Comparison of ENCODE assay signal across 28 mouse cellular contexts in the genomic region with DNA sequence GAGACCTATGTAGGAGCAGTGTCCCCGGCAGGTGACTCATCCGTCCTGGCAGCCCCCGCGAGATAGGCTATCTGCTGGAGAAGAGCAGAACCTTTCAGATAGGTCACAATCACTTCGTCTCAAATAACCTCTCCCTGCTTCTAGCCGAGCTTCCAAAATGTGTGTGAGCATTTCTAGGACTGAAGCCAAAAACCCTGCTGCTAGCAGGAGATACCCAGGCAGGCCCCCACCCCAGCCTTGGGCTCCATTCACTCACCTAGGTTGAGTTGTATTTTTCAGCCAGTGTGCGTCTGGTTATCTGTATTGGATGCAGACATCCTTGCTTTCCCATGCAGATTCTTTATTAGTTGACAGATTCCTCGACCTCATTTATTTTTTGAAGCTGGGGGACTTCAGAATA.
DNase-seq lines count a peak whose midpoint lies in the region; ATAC-seq and TF ChIP-seq lines count a peak whose summit lies in the region.
"Had no signal": no experiment of that assay in that cellular context is flagged by ENCODE, and none has a peak within 500 bp of the region (broad histone marks: within the 10 kb centered on the region; RNA-seq: fewer than 3 reads in every experiment).

No protein-coding gene starts in this region.

- no peak overlapping the region for H3K27ac ChIP-seq in heart, embryonic 14.5 days (replicated peaks in 1 of 2; ENCODE audit: control insufficient read depth in 1 of 2, insufficient read depth in 1 of 2, low read depth in 2 of 2, low read length in 2 of 2)
- H3K27ac ChIP-seq in heart, embryonic 11.5 days (ENCODE audit: low read depth, low read length) = no peak overlapping the region
- H3K27ac ChIP-seq in thymus, adult 2 months (ENCODE audit: control insufficient read depth, insufficient read depth, low read length) = no peak overlapping the region
- H3K27ac ChIP-seq: embryonic facial prominence, embryonic 12.5 days; forebrain, embryonic 10.5 days; forebrain, embryonic 13.5 days; heart, embryonic 15.5 days; hindbrain, embryonic 14.5 days; hindbrain, postnatal 0 days had no signal

- H3K27me3 ChIP-seq in heart, embryonic 14.5 days (ENCODE audit: control insufficient read depth, insufficient read depth, low read length) = no peaks in the 10 kb centered on the region
- no peaks in the 10 kb centered on the region for H3K27me3 ChIP-seq in heart, embryonic 11.5 days (ENCODE audit: control insufficient read depth, insufficient read depth, low read length)
- H3K27me3 ChIP-seq in thymus, adult 2 months (ENCODE audit: control insufficient read depth, insufficient read depth, low read length) = no peaks in the 10 kb centered on the region
- H3K27me3 ChIP-seq: embryonic facial prominence, embryonic 12.5 days; forebrain, embryonic 13.5 days; heart, embryonic 15.5 days had no signal

- H3K4me1 ChIP-seq in heart, embryonic 14.5 days (ENCODE audit: control insufficient read depth in 2 of 2, insufficient read depth in 2 of 2, low read length in 2 of 2) = peaks cover 9 to 16% of the 10 kb centered on the region in 2 experiments
- peaks cover 5% of the 10 kb centered on the region; the same call in 1 of the 2 replicates for H3K4me1 ChIP-seq in heart, embryonic 11.5 days (ENCODE audit: control insufficient read depth, insufficient read depth, low read length)
- no peaks in the 10 kb centered on the region for H3K4me1 ChIP-seq in thymus, adult 2 months (replicated peaks; ENCODE audit: control insufficient read depth, insufficient read depth, low read length)
- H3K4me1 ChIP-seq: embryonic facial prominence, embryonic 12.5 days; forebrain, embryonic 10.5 days; forebrain, embryonic 13.5 days had no signal

- H3K36me3 ChIP-seq in heart, embryonic 14.5 days (ENCODE audit: control insufficient read depth, insufficient read depth, low read length) = no peaks in the 10 kb centered on the region
- H3K36me3 ChIP-seq in heart, embryonic 11.5 days (ENCODE audit: control insufficient read depth, insufficient read depth, low read length) = no peaks in the 10 kb centered on the region
- H3K36me3 ChIP-seq in thymus, adult 2 months (ENCODE audit: control insufficient read depth, insufficient read depth, low read length) = no peaks in the 10 kb centered on the region
- H3K36me3 ChIP-seq: embryonic facial prominence, embryonic 12.5 days; forebrain, embryonic 10.5 days; heart, embryonic 15.5 days had no signal

- H3K9ac ChIP-seq in heart, embryonic 14.5 days (ENCODE audit: low read length) = no peak overlapping the region
- no peak overlapping the region for H3K9ac ChIP-seq in heart, embryonic 11.5 days (ENCODE audit: low read depth, low read length)
- H3K9ac ChIP-seq: embryonic facial prominence, embryonic 12.5 days; forebrain, embryonic 13.5 days; heart, embryonic 15.5 days; hindbrain, embryonic 14.5 days had no signal

- DNase-seq in cerebellum, postnatal 14 days = peak; percentile 2 to 7
- no peak for DNase-seq in cerebellum, adult 11 months
- DNase-seq in Muller cell, postnatal 12 days (ENCODE audit: inconsistent ontology term) = peak; percentile 85
- DNase-seq in thymus, adult 2 months = no peak
- DNase-seq in kidney, postnatal 10 days = no peak
- DNase-seq: adrenal gland, adult 8-10 months; cerebellum, adult 11-12 months; cerebellum, adult 8-10 months; cerebellum, postnatal 36 days; gastrocnemius, postnatal 10 days; gastrocnemius, postnatal 36 days; heart, postnatal 14 days; heart, postnatal 4 days; kidney, adult 18-20 months had no signal

- H3K4me3 ChIP-seq in heart, embryonic 14.5 days (ENCODE audit: control insufficient read depth in 1 of 2, insufficient read depth in 1 of 2, low read depth in 1 of 2, low read length in 2 of 2) = no peak overlapping the region
- no peak overlapping the region for H3K4me3 ChIP-seq in heart, embryonic 11.5 days (ENCODE audit: low read depth, low read length)
- H3K4me3 ChIP-seq in thymus, adult 2 months (ENCODE audit: control insufficient read depth, insufficient read depth, low read length) = no peak overlapping the region
- H3K4me3 ChIP-seq: embryonic facial prominence, embryonic 12.5 days; forebrain, embryonic 10.5 days; forebrain, embryonic 13.5 days; heart, embryonic 15.5 days had no signal

- no peak for ATAC-seq in heart, embryonic 14.5 days (ENCODE audit: insufficient number of reproducible peaks, insufficient read depth, low FRiP score, low read depth)
- no peak for ATAC-seq in heart, embryonic 11.5 days (replicated peaks; ENCODE audit: insufficient number of reproducible peaks, low FRiP score, low TSS enrichment)
- ATAC-seq in common myeloid progenitor, adult 5-6 weeks (replicated peaks; ENCODE audit: low read depth, poor library complexity, severe bottlenecking) = peak; percentile 73
- ATAC-seq: activated CD4-positive, CD25-positive, alpha-beta regulatory T cell, adult 4 months; CD4-positive, CD25-positive, alpha-beta regulatory T cell, adult 4 months; forebrain, embryonic 13.5 days; forebrain, embryonic 16.5 days; hindbrain, postnatal 0 days; inflammation-experienced regulatory T-cells, adult 6 months; intestine, embryonic 16.5 days had no signal

- no peak for TF ChIP-seq CTCF in thymus, adult 2 months (IDR thresholded peaks at IDR 0.05; ENCODE audit: borderline replicate concordance, control insufficient read depth, extremely low read depth, insufficient read depth, low read length, poor library complexity)

- H3K9me3 ChIP-seq in heart, embryonic 14.5 days (ENCODE audit: control insufficient read depth, low read length) = no peaks in the 10 kb centered on the region
- H3K9me3 ChIP-seq in heart, embryonic 11.5 days (replicated peaks; ENCODE audit: control insufficient read depth, low read length) = no peaks in the 10 kb centered on the region
- H3K9me3 ChIP-seq: embryonic facial prominence, embryonic 12.5 days; forebrain, embryonic 10.5 days; forebrain, embryonic 13.5 days; heart, embryonic 15.5 days had no signal

- peak overlapping the region; percentile 30; the same call in 1 of the 2 replicates for H3K4me2 ChIP-seq in heart, embryonic 14.5 days (ENCODE audit: low read length)
- no peak overlapping the region for H3K4me2 ChIP-seq in heart, embryonic 11.5 days
- H3K4me2 ChIP-seq: embryonic facial prominence, embryonic 12.5 days; forebrain, embryonic 13.5 days; heart, embryonic 15.5 days; hindbrain, embryonic 14.5 days had no signal

- 21% methylated on average over 8 of the region's 8 CpGs for WGBS in heart, embryonic 14.5 days
- 31% methylated on average over 8 of the region's 8 CpGs for WGBS in heart, embryonic 11.5 days (ENCODE audit: insufficient replicate concordance)
- 89% methylated on average over 8 of the region's 8 CpGs for WGBS in thymus, adult 2 months

- no peak for TF ChIP-seq POLR2A in thymus, adult 2 months (IDR thresholded peaks at IDR 0.05; ENCODE audit: control insufficient read depth, extremely low read depth, insufficient read depth, low read length, poor library complexity)

Comparison
In these comparisons a context has a peak if more than half of its experiments do, and no peak if none do; other contexts are left out.
1. DNase-seq: peak in cerebellum, postnatal 14 days (2 of 2) and Muller cell, postnatal 12 days (single experiment); none in cerebellum, adult 11 months (single experiment), thymus, adult 2 months (single experiment) and kidney, postnatal 10 days (single experiment).